ENCODE assay signal across 8 mouse cellular contexts in the genomic region with DNA sequence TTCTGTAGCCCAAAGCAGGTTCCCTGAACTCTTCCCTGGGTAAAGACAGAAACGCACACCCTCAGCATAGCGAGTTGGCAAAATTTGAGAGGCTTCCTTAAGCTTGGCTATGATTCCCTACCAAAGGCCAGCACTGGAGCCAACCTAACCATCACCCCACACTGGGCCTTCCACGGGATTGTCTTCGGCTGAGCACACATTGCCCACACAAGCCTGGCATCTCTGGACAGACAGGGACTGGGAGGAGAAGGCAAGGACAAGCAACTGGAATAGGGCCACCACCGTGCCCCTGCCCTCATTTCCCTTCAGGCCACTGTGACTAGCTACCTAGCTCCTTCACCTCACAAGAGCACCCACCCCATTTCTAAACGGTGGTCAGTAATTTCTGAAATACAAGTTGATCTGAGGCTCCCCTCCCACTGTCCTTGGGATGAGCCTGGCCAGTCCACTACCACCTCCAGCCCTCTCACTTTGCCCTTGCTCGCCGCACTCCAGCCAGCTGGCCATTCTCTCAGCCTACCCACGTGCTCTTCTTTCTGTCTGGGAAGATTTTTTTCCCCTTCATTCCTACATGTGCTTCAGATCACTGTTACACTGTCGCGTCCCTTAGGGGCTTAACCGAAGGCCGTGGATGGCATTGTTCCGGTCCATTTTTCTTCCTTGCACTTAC. TPM values are rescaled to one million over a fixed set of nuclear protein-coding genes. Genes with fewer than 3 reads are reported as not detected.
DNase-seq lines count a peak whose midpoint lies in the region; ATAC-seq lines count a peak whose summit lies in the region.

A gene (minus strand): TSS at position 57 of the 670 bp plus-strand sequence.

- H3K4me2 ChIP-seq in heart, embryonic 11.5 days: peak within 1 kb of the TSS; percentile 89
- H3K4me2 ChIP-seq in neural tube, embryonic 14.5 days (ENCODE audit: low read depth, low read length): peak within 1 kb of the TSS; percentile 76

- no peaks in the 10 kb centered on the region for H3K9me3 ChIP-seq in embryonic facial prominence, embryonic 10.5 days
- 0 out of 2 replicates have a peak, but pooled peaks cover 3% of the 10 kb centered on the region for H3K9me3 ChIP-seq in heart, embryonic 11.5 days (replicated peaks; ENCODE audit: control insufficient read depth, low read length)
- H3K9me3 ChIP-seq in neural tube, embryonic 14.5 days (ENCODE audit: control insufficient read depth, low read length): no peaks in the 10 kb centered on the region

- peak within 1 kb of the TSS; percentile 93 for H3K9ac ChIP-seq in heart, embryonic 11.5 days (ENCODE audit: low read depth, low read length)
- peak within 1 kb of the TSS; percentile 65 for H3K9ac ChIP-seq in neural tube, embryonic 14.5 days (replicated peaks; ENCODE audit: low read depth, low read length)

- peaks cover 12% of the 10 kb centered on the region for H3K4me1 ChIP-seq in embryonic facial prominence, embryonic 10.5 days
- peaks cover 18% of the 10 kb centered on the region for H3K4me1 ChIP-seq in heart, embryonic 11.5 days (ENCODE audit: control insufficient read depth, insufficient read depth, low read length)
- H3K4me1 ChIP-seq in neural tube, embryonic 14.5 days (ENCODE audit: control insufficient read depth, insufficient read depth, low read length): peaks cover 10% of the 10 kb centered on the region; the same call in 1 of the 2 replicates

- H3K4me3 ChIP-seq in embryonic facial prominence, embryonic 10.5 days: peak within 1 kb of the TSS; percentile 73
- peak within 1 kb of the TSS; percentile 86 for H3K4me3 ChIP-seq in heart, embryonic 11.5 days (ENCODE audit: low read depth, low read length)
- H3K4me3 ChIP-seq in neural tube, embryonic 14.5 days (ENCODE audit: low read depth, low read length): peak within 1 kb of the TSS; percentile 67

- H3K27me3 ChIP-seq in embryonic facial prominence, embryonic 10.5 days (replicated peaks; ENCODE audit: low read depth, poor library complexity, severe bottlenecking): peaks cover 67% of the 10 kb centered on the region
- peaks cover 12% of the 10 kb centered on the region; the same call in 1 of the 2 replicates for H3K27me3 ChIP-seq in heart, embryonic 11.5 days (ENCODE audit: control insufficient read depth, insufficient read depth, low read length)
- H3K27me3 ChIP-seq in neural tube, embryonic 14.5 days (ENCODE audit: control insufficient read depth, insufficient read depth, low read length): no peaks in the 10 kb centered on the region

- H3K36me3 ChIP-seq in embryonic facial prominence, embryonic 10.5 days (replicated peaks): no peaks in the 10 kb centered on the region
- H3K36me3 ChIP-seq in heart, embryonic 11.5 days (ENCODE audit: control insufficient read depth, insufficient read depth, low read length): no peaks in the 10 kb centered on the region
- H3K36me3 ChIP-seq in neural tube, embryonic 14.5 days (ENCODE audit: control insufficient read depth, insufficient read depth, low read length): no peaks in the 10 kb centered on the region

- DNase-seq in layer of hippocampus, adult 8-10 months (ENCODE audit: low spot score in 2 of 2): no peak
- DNase-seq in layer of hippocampus, adult 9-11 months: no peak
- no peak for DNase-seq in embryonic facial prominence, embryonic 10.5 days (ENCODE audit: low spot score)
- DNase-seq in left cerebral cortex, adult 8-10 months (ENCODE audit: low spot score in 2 of 2): no peak
- DNase-seq in retina, embryonic 14.5 days (ENCODE audit: low spot score): no peak
- no peak for DNase-seq in urinary bladder, postnatal 25 days (ENCODE audit: low spot score)

- H3K27ac ChIP-seq in embryonic facial prominence, embryonic 10.5 days (replicated peaks): peak within 1 kb of the TSS; percentile 84
- H3K27ac ChIP-seq in heart, embryonic 11.5 days (ENCODE audit: low read depth, low read length): peak within 1 kb of the TSS; percentile 89
- H3K27ac ChIP-seq in neural tube, embryonic 14.5 days (ENCODE audit: low read depth, low read length): peak within 1 kb of the TSS; percentile 70

- 79% methylated on average over 14 of the region's 14 CpGs for WGBS in embryonic facial prominence, embryonic 10.5 days
- WGBS in heart, embryonic 11.5 days (ENCODE audit: insufficient replicate concordance): 72% methylated on average over 14 of the region's 14 CpGs
- WGBS in neural tube, embryonic 14.5 days: 76% methylated on average over 14 of the region's 14 CpGs

- ATAC-seq in heart, embryonic 11.5 days (replicated peaks; ENCODE audit: insufficient number of reproducible peaks, low FRiP score, low TSS enrichment): no peak
- 0 out of 2 replicates have a peak, but pooled peaks have one; percentile 7 for ATAC-seq in neural tube, embryonic 14.5 days (ENCODE audit: low read depth)

RNA-seq across cellular contexts. Expression of the gene that starts here (rescaled TPM):
- total RNA-seq in layer of hippocampus, adult 8-10 months (2022): 10 to 100 TPM; 77.8 to 89.4 (median 88.7) TPM
- 12.2 and 14.6 TPM in 2 replicates for polyA plus RNA-seq in embryonic facial prominence, embryonic 10.5 days (2016; fragmentation: Nextera tagmentation; extraction: Ambion mirVana)
- polyA plus RNA-seq in heart, embryonic 11.5 days (2014; fragmentation: Nextera tagmentation; extraction: Ambion mirVana): 121 and 129 TPM in 2 replicates
- total RNA-seq in left cerebral cortex, adult 8-10 months (2022): 10 to 100 TPM; 52.0 to 72.2 (median 56.2) TPM
- 26.4 and 29.8 TPM in 2 replicates for polyA plus RNA-seq in neural tube, embryonic 14.5 days (2014; fragmentation: Nextera tagmentation; extraction: Ambion mirVana)
